ENCODE assay signal across 10 mouse cellular contexts in the genomic region with DNA sequence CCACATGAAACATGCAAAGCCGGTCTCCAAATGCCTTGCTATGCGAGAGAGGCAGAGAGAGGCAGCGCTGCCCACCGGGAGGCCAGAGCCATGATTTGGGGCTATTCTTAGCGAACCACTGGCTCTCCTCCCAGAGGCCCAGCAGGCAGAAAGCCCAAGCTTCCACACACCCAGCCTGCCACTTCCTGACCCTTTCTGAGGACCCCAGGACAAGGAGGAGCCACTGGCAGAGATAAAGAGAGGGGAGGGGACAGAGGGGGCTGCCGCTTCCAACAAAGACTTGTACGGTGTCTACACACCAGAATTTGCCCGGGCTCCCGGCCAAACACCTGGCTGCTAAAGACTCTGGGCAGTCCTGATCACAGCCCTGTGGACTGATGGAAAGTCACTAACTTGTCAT. TPM values are rescaled to one million over a fixed set of nuclear protein-coding genes. Genes with fewer than 3 reads are reported as not detected.
DNase-seq lines count a peak whose midpoint lies in the region; ATAC-seq lines count a peak whose summit lies in the region.
"Had no signal": no experiment of that assay in that cellular context is flagged by ENCODE, and none has a peak within 500 bp of the region (broad histone marks: within the 10 kb centered on the region; RNA-seq: fewer than 3 reads in every experiment).

No protein-coding gene starts in this region.

- no peaks in the 10 kb centered on the region for H3K36me3 ChIP-seq in embryonic facial prominence, embryonic 12.5 days
- no peaks in the 10 kb centered on the region for H3K36me3 ChIP-seq in limb, embryonic 15.5 days
- H3K36me3 ChIP-seq in neural tube, embryonic 15.5 days = no peaks in the 10 kb centered on the region

- WGBS in embryonic facial prominence, embryonic 12.5 days = 21% methylated on average over 9 of the region's 9 CpGs
- 19% methylated on average over 9 of the region's 9 CpGs for WGBS in limb, embryonic 15.5 days
- WGBS in neural tube, embryonic 15.5 days = 14% methylated on average over 9 of the region's 9 CpGs

- no peak for ATAC-seq in embryonic facial prominence, embryonic 12.5 days (ENCODE audit: insufficient number of reproducible peaks, insufficient read depth, low FRiP score, low TSS enrichment)
- peak; percentile 20; the same call in 1 of the 2 replicates for ATAC-seq in limb, embryonic 15.5 days (ENCODE audit: insufficient number of reproducible peaks, low FRiP score, low TSS enrichment, low read depth)
- no peak for ATAC-seq in neural tube, embryonic 15.5 days (ENCODE audit: low FRiP score)

- peaks cover 31% of the 10 kb centered on the region for H3K4me1 ChIP-seq in embryonic facial prominence, embryonic 12.5 days
- H3K4me1 ChIP-seq in limb, embryonic 15.5 days = peaks cover 51% of the 10 kb centered on the region
- peaks cover 77% of the 10 kb centered on the region for H3K4me1 ChIP-seq in neural tube, embryonic 15.5 days

- H3K4me2 ChIP-seq in embryonic facial prominence, embryonic 12.5 days (replicated peaks) = peak overlapping the region; percentile 27
- peak overlapping the region; percentile 15 for H3K4me2 ChIP-seq in limb, embryonic 15.5 days
- peak overlapping the region; percentile 81 for H3K4me2 ChIP-seq in neural tube, embryonic 15.5 days

- H3K9me3 ChIP-seq in embryonic facial prominence, embryonic 12.5 days = no peaks in the 10 kb centered on the region
- no peaks in the 10 kb centered on the region for H3K9me3 ChIP-seq in limb, embryonic 15.5 days
- no peaks in the 10 kb centered on the region for H3K9me3 ChIP-seq in neural tube, embryonic 15.5 days (replicated peaks)

- no peak overlapping the region for H3K27ac ChIP-seq in embryonic facial prominence, embryonic 12.5 days
- H3K27ac ChIP-seq in limb, embryonic 15.5 days = peak overlapping the region; percentile 69
- H3K27ac ChIP-seq in neural tube, embryonic 15.5 days (replicated peaks) = peak overlapping the region; percentile 63

- H3K9ac ChIP-seq in embryonic facial prominence, embryonic 12.5 days = no peak overlapping the region
- H3K9ac ChIP-seq in limb, embryonic 15.5 days = 0 out of 2 replicates have a peak overlapping the region, but pooled peaks have one; percentile 1
- no peak overlapping the region for H3K9ac ChIP-seq in neural tube, embryonic 15.5 days (replicated peaks)

- peaks cover 9% of the 10 kb centered on the region; the same call in 1 of the 2 replicates for H3K27me3 ChIP-seq in embryonic facial prominence, embryonic 12.5 days
- no peaks in the 10 kb centered on the region for H3K27me3 ChIP-seq in limb, embryonic 15.5 days
- no peaks in the 10 kb centered on the region for H3K27me3 ChIP-seq in neural tube, embryonic 15.5 days (replicated peaks)

- intact Hi-C loops in heart, postnatal 14 days (cut with DNase I) = loop anchor here (2.0 to 5.0 kb wide), 2 partner anchors 13 to 38 kb away; no protein-coding TSS in a partner anchor

- 0 out of 2 replicates have a peak overlapping the region, but pooled peaks have one; percentile 6 for H3K4me3 ChIP-seq in embryonic facial prominence, embryonic 12.5 days
- no peak overlapping the region for H3K4me3 ChIP-seq in limb, embryonic 15.5 days
- H3K4me3 ChIP-seq in neural tube, embryonic 15.5 days (replicated peaks) = peak overlapping the region; percentile 65

- DNase-seq in embryo, embryonic 10 days (ENCODE audit: low spot score) = peak; percentile 34
- no peak for DNase-seq in embryo, embryonic 10.5 days (ENCODE audit: low spot score)
- peak; percentile 65 to 78 for DNase-seq in heart, postnatal 14 days
- DNase-seq in left cerebral cortex, adult 18-20 months (ENCODE audit: low spot score in 2 of 2) = no peak
- no peak for DNase-seq in frontal cortex, postnatal 14 days (ENCODE audit: low spot score in 2 of 2)

RNA-seq across cellular contexts. Expression of a gene that starts 3.1 kb away (rescaled TPM):
- 26.7 and 28.6 TPM in 2 replicates for polyA plus RNA-seq in embryonic facial prominence, embryonic 12.5 days (2016; fragmentation: Nextera tagmentation; extraction: Ambion mirVana)
- total RNA-seq in heart, postnatal 14 days (2021) = 10 to 100 TPM; 32.0 to 36.8 TPM
- 22.8 and 23.8 TPM in 2 replicates for polyA plus RNA-seq in limb, embryonic 15.5 days (2015; fragmentation: Nextera tagmentation; extraction: Ambion mirVana)
- polyA plus RNA-seq in neural tube, embryonic 15.5 days (2015; fragmentation: Nextera tagmentation; extraction: Ambion mirVana) = 24.9 and 27.8 TPM in 2 replicates
- 1 to 10 TPM; 6.8 to 8.5 TPM for total RNA-seq in left cerebral cortex, adult 18-20 months (2021)
- total RNA-seq: neutrophil, adult 5-6 weeks had no signal

RNA-seq across cellular contexts. Expression of a gene that starts 37.6 kb away (rescaled TPM):
- 0.10 TPM in 1 of 2 replicates, not detected in the other for polyA plus RNA-seq in embryonic facial prominence, embryonic 12.5 days (2016; fragmentation: Nextera tagmentation; extraction: Ambion mirVana)
- under 1 TPM in 1 of 2 experiments, not detected in 1; 0.10 TPM for total RNA-seq in heart, postnatal 14 days (2021)
- polyA plus RNA-seq in limb, embryonic 15.5 days (2015; fragmentation: Nextera tagmentation; extraction: Ambion mirVana) = 0.13 and 0.24 TPM in 2 replicates
- polyA plus RNA-seq in neural tube, embryonic 15.5 days (2015; fragmentation: Nextera tagmentation; extraction: Ambion mirVana) = 0.14 and 0.23 TPM in 2 replicates
- total RNA-seq in left cerebral cortex, adult 18-20 months (2021) = under 1 TPM; 0.23 to 0.26 TPM
- total RNA-seq: common myeloid progenitor, adult 5-6 weeks; neutrophil, adult 5-6 weeks had no signal

Comparison
In these comparisons a context has a peak if more than half of its experiments do, and no peak if none do; other contexts are left out.
1. DNase-seq: peak in embryo, embryonic 10 days (single experiment) and heart, postnatal 14 days (2 of 2); none in embryo, embryonic 10.5 days (single experiment), left cerebral cortex, adult 18-20 months (0 of 2) and frontal cortex, postnatal 14 days (0 of 2).
2. H3K4me2 ChIP-seq: peak in every context shown above with its lines; median percentile 81 in neural tube, embryonic 15.5 days; 27 in embryonic facial prominence, embryonic 12.5 days; 15 in limb, embryonic 15.5 days.